ENCODE assay signal across 7 mouse cellular contexts in genomic region chr8:119426069-119426735, GRCm38 (mm10). TPM values are rescaled to one million over a fixed set of nuclear protein-coding genes. Genes with fewer than 3 reads are reported as not detected.
DNase-seq lines count a peak whose midpoint lies in the region; ATAC-seq lines count a peak whose summit lies in the region.

No protein-coding gene starts in this region.

- peak overlapping the region; percentile 67 for H3K27ac ChIP-seq in kidney, embryonic 16.5 days (ENCODE audit: low read length)
- H3K27ac ChIP-seq in embryonic facial prominence, embryonic 14.5 days (replicated peaks; ENCODE audit: low read depth, low read length), result 0 out of 2 replicates have a peak overlapping the region, but pooled peaks have one; percentile 10
- peak overlapping the region; percentile 86 for H3K27ac ChIP-seq in lung, embryonic 16.5 days (ENCODE audit: low read length)

- no peaks in the 10 kb centered on the region for H3K27me3 ChIP-seq in kidney, embryonic 16.5 days (ENCODE audit: insufficient read depth, low read length)
- H3K27me3 ChIP-seq in embryonic facial prominence, embryonic 14.5 days (replicated peaks; ENCODE audit: control insufficient read depth, insufficient read depth, low read length), result no peaks in the 10 kb centered on the region
- H3K27me3 ChIP-seq in lung, embryonic 16.5 days (ENCODE audit: control insufficient read depth, insufficient read depth, low read depth, low read length), result no peaks in the 10 kb centered on the region

- DNase-seq in kidney, adult 11 months, result no peak
- DNase-seq in embryonic facial prominence, embryonic 14.5 days (ENCODE audit: low spot score), result no peak
- DNase-seq in heart, postnatal 10 days, result peak; percentile 52 to 64
- DNase-seq in layer of hippocampus, postnatal 10 days (ENCODE audit: low spot score in 2 of 2), result no peak
- no peak for DNase-seq in cerebellum, postnatal 25 days

- intact Hi-C loops in heart, postnatal 10 days (cut with DNase I), result no loop called here

- no peaks in the 10 kb centered on the region for H3K9me3 ChIP-seq in kidney, embryonic 16.5 days (ENCODE audit: low read length)
- H3K9me3 ChIP-seq in embryonic facial prominence, embryonic 14.5 days (ENCODE audit: control insufficient read depth, low read length), result no peaks in the 10 kb centered on the region
- H3K9me3 ChIP-seq in lung, embryonic 16.5 days (ENCODE audit: control insufficient read depth, low read length), result no peaks in the 10 kb centered on the region

- H3K4me1 ChIP-seq in kidney, embryonic 16.5 days (ENCODE audit: insufficient read depth, low read length), result peaks cover 31% of the 10 kb centered on the region
- peaks cover 18% of the 10 kb centered on the region for H3K4me1 ChIP-seq in embryonic facial prominence, embryonic 14.5 days (ENCODE audit: control insufficient read depth, insufficient read depth, low read length)
- H3K4me1 ChIP-seq in lung, embryonic 16.5 days (replicated peaks; ENCODE audit: control insufficient read depth, insufficient read depth, low read length), result peaks cover 16% of the 10 kb centered on the region

- no peak for ATAC-seq in kidney, embryonic 16.5 days (ENCODE audit: low FRiP score, low TSS enrichment)
- no peak for ATAC-seq in embryonic facial prominence, embryonic 14.5 days (ENCODE audit: low read depth)
- ATAC-seq in lung, embryonic 16.5 days (ENCODE audit: low read depth), result no peak

- no peak overlapping the region for H3K4me3 ChIP-seq in kidney, embryonic 16.5 days (ENCODE audit: low read length)
- no peak overlapping the region for H3K4me3 ChIP-seq in embryonic facial prominence, embryonic 14.5 days (ENCODE audit: low read depth, low read length)
- no peak overlapping the region for H3K4me3 ChIP-seq in lung, embryonic 16.5 days (ENCODE audit: low read length)

- H3K4me2 ChIP-seq in kidney, embryonic 16.5 days (replicated peaks; ENCODE audit: low read depth, low read length), result no peak overlapping the region
- H3K4me2 ChIP-seq in embryonic facial prominence, embryonic 14.5 days (ENCODE audit: low read depth, low read length), result no peak overlapping the region
- peak overlapping the region; percentile 18; the same call in 1 of the 2 replicates for H3K4me2 ChIP-seq in lung, embryonic 16.5 days (ENCODE audit: low read depth, low read length)

- no peaks in the 10 kb centered on the region for H3K36me3 ChIP-seq in kidney, embryonic 16.5 days (ENCODE audit: insufficient read depth, low read length)
- no peaks in the 10 kb centered on the region for H3K36me3 ChIP-seq in embryonic facial prominence, embryonic 14.5 days (ENCODE audit: control insufficient read depth, insufficient read depth, low read length)
- no peaks in the 10 kb centered on the region for H3K36me3 ChIP-seq in lung, embryonic 16.5 days (ENCODE audit: control insufficient read depth, insufficient read depth, low read length)

- WGBS in kidney, embryonic 16.5 days, result 61% methylated on average over 6 of the region's 6 CpGs
- WGBS in embryonic facial prominence, embryonic 14.5 days, result 66% methylated on average over 6 of the region's 6 CpGs
- WGBS in lung, embryonic 16.5 days, result 71% methylated on average over 6 of the region's 6 CpGs

- no peak overlapping the region for H3K9ac ChIP-seq in kidney, embryonic 16.5 days (replicated peaks; ENCODE audit: low read length)
- peak overlapping the region; percentile 25; the same call in 1 of the 2 replicates for H3K9ac ChIP-seq in embryonic facial prominence, embryonic 14.5 days (ENCODE audit: low read depth, low read length)
- no peak overlapping the region for H3K9ac ChIP-seq in lung, embryonic 16.5 days (ENCODE audit: low read length)

RNA-seq across cellular contexts. Expression of gene Osgin1, which starts 7.7 kb away (rescaled TPM):
- polyA plus RNA-seq in kidney, embryonic 16.5 days (2015; fragmentation: Nextera tagmentation; extraction: Ambion mirVana), result 3.2 and 3.6 TPM in 2 replicates
- polyA plus RNA-seq in embryonic facial prominence, embryonic 14.5 days (2014; fragmentation: Nextera tagmentation; extraction: Ambion mirVana), result 1.7 and 2.1 TPM in 2 replicates
- 1 to 10 TPM in 1 of 2 experiments, under 1 TPM in 1; 0.98 to 2.0 TPM for total RNA-seq in heart, postnatal 10 days (2021)
- 1.9 and 3.2 TPM in 2 replicates for polyA plus RNA-seq in lung, embryonic 16.5 days (2015; fragmentation: Nextera tagmentation; extraction: Ambion mirVana)
- under 1 TPM; 0.25 to 0.33 TPM for total RNA-seq in layer of hippocampus, postnatal 10 days (2021)

RNA-seq across cellular contexts. Expression of gene Necab2, which starts 20.3 kb away (rescaled TPM):
- 2.3 and 2.5 TPM in 2 replicates for polyA plus RNA-seq in kidney, embryonic 16.5 days (2015; fragmentation: Nextera tagmentation; extraction: Ambion mirVana)
- polyA plus RNA-seq in embryonic facial prominence, embryonic 14.5 days (2014; fragmentation: Nextera tagmentation; extraction: Ambion mirVana), result 3.2 and 3.7 TPM in 2 replicates
- total RNA-seq in heart, postnatal 10 days (2021), result not detected
- polyA plus RNA-seq in lung, embryonic 16.5 days (2015; fragmentation: Nextera tagmentation; extraction: Ambion mirVana), result 1.3 and 1.4 TPM in 2 replicates
- total RNA-seq in layer of hippocampus, postnatal 10 days (2021), result 100 to 1,000 TPM; 112 to 114 TPM

RNA-seq across cellular contexts. Expression of gene Mlycd, which starts 31.5 kb away (rescaled TPM):
- polyA plus RNA-seq in kidney, embryonic 16.5 days (2015; fragmentation: Nextera tagmentation; extraction: Ambion mirVana), result 13.6 and 14.1 TPM in 2 replicates
- polyA plus RNA-seq in embryonic facial prominence, embryonic 14.5 days (2014; fragmentation: Nextera tagmentation; extraction: Ambion mirVana), result 17.4 and 17.7 TPM in 2 replicates
- total RNA-seq in heart, postnatal 10 days (2021), result 100 to 1,000 TPM in 1 of 2 experiments, 10 to 100 TPM in 1; 98.4 to 115 TPM
- polyA plus RNA-seq in lung, embryonic 16.5 days (2015; fragmentation: Nextera tagmentation; extraction: Ambion mirVana), result 12.1 and 12.3 TPM in 2 replicates
- 10 to 100 TPM; 20.3 to 22.3 TPM for total RNA-seq in layer of hippocampus, postnatal 10 days (2021)

Comparison
In these comparisons a context has a peak if more than half of its experiments do, and no peak if none do; other contexts are left out.
1. H3K27ac ChIP-seq: peak in every context shown above with its lines; median percentile 86 in lung, embryonic 16.5 days; 67 in kidney, embryonic 16.5 days; 10 in embryonic facial prominence, embryonic 14.5 days.
2. DNase-seq: peak in heart, postnatal 10 days (2 of 2); none in kidney, adult 11 months (single experiment), embryonic facial prominence, embryonic 14.5 days (single experiment), layer of hippocampus, postnatal 10 days (0 of 2) and cerebellum, postnatal 25 days (0 of 2).